Mouse (Mus musculus) limb, embryonic 14.5 days (tissue): ENCODE results near the gene Ttc7. TPM values are rescaled to one million over a fixed set of nuclear protein-coding genes. Genes with fewer than 3 reads are reported as not detected.

Experiments used
- ATAC-seq: fragments of 200-750 bp; cut with Nextera tagmentation; 2 replicates; pipeline ENCODE4 v1.8.0; 2017; ENCODE audit warnings: low read depth, moderate number of reproducible peaks, moderate TSS enrichment; ENCODE audit not compliant: low FRiP score
- DNase-seq: peaks from one replicate; pipeline ENCODE4 v3.0.0-alpha.2; 2015; ENCODE audit warnings: low spot score
- H3K27ac ChIP-seq: fragments of 300-500 bp; sonication (generic); replicated peaks from 2 replicates; pipeline ENCODE4 v1.5.1; 2014; ENCODE audit warnings: low read depth, mild to moderate bottlenecking, low read length, moderate library complexity, mixed read lengths
- H3K27me3 ChIP-seq: fragments of 300-500 bp; sonication (generic); 2 replicates; pipeline ENCODE4 v1.6.1; 2014; ENCODE audit warnings: low read length, mixed read lengths; ENCODE audit not compliant: control insufficient read depth, insufficient read depth
- H3K36me3 ChIP-seq: fragments of 300-500 bp; sonication (generic); 2 replicates; pipeline ENCODE4 v1.6.1; 2014; ENCODE audit warnings: mild to moderate bottlenecking, low read length, moderate library complexity, mixed read lengths; ENCODE audit not compliant: control insufficient read depth, insufficient read depth
- H3K4me1 ChIP-seq: fragments of 300-500 bp; sonication (generic); 2 replicates; pipeline ENCODE4 v1.6.1; 2014; ENCODE audit warnings: antibody characterized with exemption, low read length, mixed read lengths; ENCODE audit not compliant: control insufficient read depth, insufficient read depth
- H3K4me2 ChIP-seq: fragments of 300-500 bp; sonication (generic); replicated peaks from 2 replicates; pipeline ENCODE4 v1.6.1; 2014; ENCODE audit warnings: low read depth, mild to moderate bottlenecking, low read length, moderate library complexity; ENCODE audit not compliant: severe bottlenecking
- H3K4me3 ChIP-seq: fragments of 300-500 bp; sonication (generic); replicated peaks from 2 replicates; pipeline ENCODE4 v1.5.1; 2014; ENCODE audit warnings: low read length
- H3K9ac ChIP-seq: fragments of 300-500 bp; sonication (generic); 2 replicates; pipeline ENCODE4 v1.6.1; 2014; ENCODE audit warnings: mild to moderate bottlenecking, low read depth, low read length, moderate library complexity; ENCODE audit not compliant: severe bottlenecking
- H3K9me3 ChIP-seq: fragments of 300-500 bp; sonication (generic); 2 replicates; pipeline ENCODE4 v1.6.1; 2016; ENCODE audit warnings: low read length; ENCODE audit not compliant: control insufficient read depth
- POLR2A ChIP-seq: fragments of 200-500 bp; IDR thresholded peaks from 2 replicates; pipeline ENCODE4 v1.8.0; 2012; ENCODE audit warnings: inconsistent platforms, mild to moderate bottlenecking, moderate library complexity, borderline replicate concordance; ENCODE audit not compliant: insufficient read depth, insufficient read length; ENCODE audit errors: extremely low read depth
- WGBS: fragments of 180-500 bp; shearing (Covaris S2); extraction: QIAGEN DNeasy Blood & Tissue Kit; methylation state at CpG from one replicate; pipeline ENCODE4 v1.1.7; 2014; 5-methylcytosine and 5-hydroxymethylcytosine counted together
- polyA plus RNA-seq, 2 experiments: library from polyadenylated mRNA; depleted of rRNA in 1 of 2; stranded (reverse) in 1 of 2; unstranded in 1 of 2; fragments of >200 nt; fragmentation: Nextera tagmentation in 1 of 2; extraction: Ambion mirVana in 1 of 2; gene quantifications; 2 replicates each; pipeline versions ENCODE4 v1.2.1 to v1.2.3; 2012 to 2014

Gene Ttc7
- polyA plus RNA-seq, 2 experiments, result 7.8 to 9.4 TPM

DNA sequence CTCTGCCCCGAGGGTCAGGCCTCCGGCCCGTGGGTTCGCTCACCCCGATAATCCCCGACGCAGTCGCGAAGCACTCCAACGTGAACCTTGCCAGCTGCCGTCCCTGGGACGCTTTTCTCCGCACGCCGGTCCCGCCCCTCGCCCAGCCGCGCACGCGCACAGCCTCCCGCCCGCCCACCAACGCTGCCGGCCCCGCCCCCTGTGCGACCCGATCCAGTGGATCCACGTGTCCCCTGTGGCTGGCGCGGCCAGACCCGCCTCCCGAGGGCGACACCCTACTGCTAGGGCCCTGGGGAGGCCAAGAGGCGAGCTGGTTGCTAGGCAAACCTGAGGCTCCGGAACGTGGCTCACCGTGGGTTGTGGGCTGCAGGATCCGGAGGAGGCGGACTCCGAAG is 16.9 kb upstream of the Ttc7 start, which contains the start of gene Mcfd2:
Mcfd2 (minus strand) TSS at position 144 of the 395 bp plus-strand sequence.
- peak; percentile 58; the same call in 1 of the 2 replicates for TF ChIP-seq POLR2A
- peak within 1 kb of the TSS; percentile 65 for H3K27ac ChIP-seq
- H3K36me3 ChIP-seq, result 0 out of 2 replicates have a peak, but pooled peaks cover 11% of the 10 kb centered on the region
- ATAC-seq (peak; percentile 92), DNase-seq (peak; percentile 89)
- under 1% methylated on average over 40 of the region's 41 CpGs for WGBS
- H3K9me3 ChIP-seq, result no peaks in the 10 kb centered on the region
- peaks cover 9% of the 10 kb centered on the region for H3K4me1 ChIP-seq
- peak within 1 kb of the TSS; percentile 63 for H3K4me2 ChIP-seq
- peak within 1 kb of the TSS; percentile 91 for H3K9ac ChIP-seq
- H3K4me3 ChIP-seq, result peak within 1 kb of the TSS; percentile 76
- H3K27me3 ChIP-seq, result no peaks in the 10 kb centered on the region

DNA sequence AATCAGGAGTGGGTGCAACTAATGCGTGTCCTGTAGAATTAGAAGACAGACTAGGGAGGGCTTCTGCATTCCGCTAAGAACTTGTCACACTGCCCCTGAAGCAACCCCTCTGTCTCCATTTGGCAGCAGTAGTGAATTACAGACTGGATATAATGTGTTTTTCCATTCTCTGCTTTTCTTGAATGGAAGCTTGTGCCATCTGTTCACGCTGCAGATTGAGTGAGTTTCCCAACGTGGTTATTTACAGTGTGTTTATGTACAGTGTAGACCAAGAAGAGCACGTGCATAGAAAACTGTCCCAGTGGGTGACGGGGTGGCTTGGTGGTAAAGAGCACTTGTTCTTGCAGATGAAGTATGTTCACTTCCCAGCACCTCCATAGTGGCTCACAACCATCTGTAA is 13.2 kb upstream of the Ttc7 start:
- TF ChIP-seq POLR2A, result no peak
- no peak for DNase-seq
- no peaks in the 10 kb centered on the region for H3K9me3 ChIP-seq
- no peak overlapping the region for H3K4me2 ChIP-seq
- H3K4me1 ChIP-seq, result peaks cover 9% of the 10 kb centered on the region
- WGBS, result 82% methylated on average over 6 of the region's 6 CpGs
- no peaks in the 10 kb centered on the region for H3K36me3 ChIP-seq
- no peak overlapping the region for H3K27ac ChIP-seq
- no peak for ATAC-seq
- H3K27me3 ChIP-seq, result no peaks in the 10 kb centered on the region
- H3K4me3 ChIP-seq, result no peak overlapping the region
- no peak overlapping the region for H3K9ac ChIP-seq

DNA sequence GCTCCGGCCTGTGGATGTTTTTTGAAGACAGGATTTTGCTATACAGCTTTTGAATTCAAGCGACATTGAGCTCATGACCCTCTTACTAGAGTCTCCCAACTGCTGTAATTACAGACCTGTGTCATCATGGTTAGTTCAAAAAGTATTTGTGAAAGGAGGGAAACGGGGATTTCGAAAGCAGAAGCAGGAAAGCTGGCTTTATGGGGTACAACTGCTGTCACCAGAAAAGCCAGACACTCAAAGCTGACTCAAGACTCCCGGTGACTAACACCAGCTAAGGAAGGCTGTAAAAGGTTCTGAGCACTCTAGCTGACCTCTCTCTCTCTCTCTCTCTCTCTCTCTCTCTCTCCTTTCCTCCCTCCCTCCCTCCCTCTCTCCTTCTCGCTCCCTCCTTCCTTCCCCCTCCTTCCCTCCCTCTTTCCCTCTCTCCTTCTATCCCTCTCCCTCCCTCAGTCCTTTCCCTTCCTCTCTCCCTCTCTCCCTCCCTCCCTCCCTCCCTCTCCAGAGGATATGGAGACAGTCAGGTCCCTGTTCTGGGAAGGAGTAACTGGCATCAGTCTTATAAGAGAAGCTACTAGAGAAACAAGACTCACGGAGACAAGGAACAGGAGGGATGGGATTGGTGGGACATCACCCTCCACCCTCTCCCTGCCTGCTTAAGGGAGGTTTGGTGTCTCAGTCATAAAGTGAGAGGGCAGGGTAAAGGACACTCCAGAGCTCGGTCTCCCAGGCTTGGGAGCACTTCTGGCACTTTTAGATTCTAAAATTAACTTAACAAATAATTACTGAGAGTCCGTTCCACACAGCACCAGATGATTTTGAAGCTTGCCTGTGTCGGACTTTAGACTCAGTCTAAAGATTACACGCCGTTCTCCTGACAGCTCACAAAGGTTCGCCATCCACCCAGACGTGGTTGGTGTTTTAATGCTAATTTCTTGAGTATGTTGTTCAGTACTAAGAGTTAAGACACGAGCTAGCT is 7.0 kb upstream of the Ttc7 start:
- ATAC-seq, result no peak
- TF ChIP-seq POLR2A, result no peak
- no peak for DNase-seq
- Histone ChIP-seq H3K4me2 (no peak overlapping the region), H3K4me3 (no peak overlapping the region), H3K9me3 (no peaks in the 10 kb centered on the region), H3K27me3 (no peaks in the 10 kb centered on the region), H3K27ac (no peak overlapping the region), H3K9ac (no peak overlapping the region), H3K4me1 (no peaks in the 10 kb centered on the region), H3K36me3 (no peaks in the 10 kb centered on the region)
- 48% methylated on average over 15 of the region's 15 CpGs for WGBS

DNA sequence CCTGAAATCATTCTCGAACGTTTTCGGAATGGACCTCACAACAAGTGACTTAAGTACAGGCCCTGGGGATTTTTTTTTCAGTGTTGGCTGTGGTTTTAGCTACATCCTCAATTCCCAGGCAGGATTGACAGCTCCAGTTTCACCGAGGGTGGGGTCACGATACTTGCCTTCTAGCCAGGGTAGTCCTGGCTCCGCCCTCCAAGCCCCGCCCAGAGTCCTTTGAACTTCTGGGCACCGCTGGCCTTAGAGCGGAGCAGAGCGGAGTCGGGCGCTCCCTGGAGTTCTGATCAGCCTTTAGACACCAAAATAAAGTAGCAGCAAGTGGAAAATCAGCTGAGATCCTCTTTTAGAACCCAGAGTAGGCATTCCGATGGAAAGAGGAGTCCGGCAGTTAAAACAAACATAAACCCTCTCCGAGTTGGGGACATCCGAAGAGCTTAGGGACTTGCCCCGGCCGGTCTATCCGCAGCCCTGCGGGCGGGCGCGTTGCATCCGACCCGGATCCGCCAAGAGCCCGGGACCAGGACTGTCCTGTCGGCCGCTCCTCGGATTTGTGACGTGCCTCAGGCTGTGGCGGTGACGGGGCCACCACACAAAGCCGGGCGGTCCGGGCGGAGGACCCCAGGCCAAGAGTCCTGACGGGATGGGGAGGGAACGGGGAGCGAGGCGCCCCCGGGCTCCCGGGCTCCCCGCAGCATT is 530 bp upstream of the Ttc7 start:
- ATAC-seq, result peak; percentile 81
- 0 out of 2 replicates have a peak, but pooled peaks have one; percentile 23 for TF ChIP-seq POLR2A
- Histone ChIP-seq H3K36me3 (no peaks in the 10 kb centered on the region), H3K27me3 (peaks cover 17% of the 10 kb centered on the region), H3K9me3 (no peaks in the 10 kb centered on the region), H3K27ac (peak overlapping the region; percentile 83), H3K4me3 (peak overlapping the region; percentile 80), H3K4me1 (peaks cover 14% of the 10 kb centered on the region; the same call in 1 of the 2 replicates), H3K9ac (peak overlapping the region; percentile 88), H3K4me2 (peak overlapping the region; percentile 99)
- DNase-seq, result peak; percentile 91
- WGBS, result under 1% methylated on average over 41 of the region's 44 CpGs
